Mouse (Mus musculus): ENCODE results near the gene Gm45716. TPM values are rescaled to one million over a fixed set of nuclear protein-coding genes. Genes with fewer than 3 reads are reported as not detected.
A peak's percentile ranks its signal among the peaks of the same experiment; 100 is the strongest.

Gm45716 gene
- polyA plus RNA-seq, 1 experiment from 2014 or later, result 24.9 TPM

DNA sequence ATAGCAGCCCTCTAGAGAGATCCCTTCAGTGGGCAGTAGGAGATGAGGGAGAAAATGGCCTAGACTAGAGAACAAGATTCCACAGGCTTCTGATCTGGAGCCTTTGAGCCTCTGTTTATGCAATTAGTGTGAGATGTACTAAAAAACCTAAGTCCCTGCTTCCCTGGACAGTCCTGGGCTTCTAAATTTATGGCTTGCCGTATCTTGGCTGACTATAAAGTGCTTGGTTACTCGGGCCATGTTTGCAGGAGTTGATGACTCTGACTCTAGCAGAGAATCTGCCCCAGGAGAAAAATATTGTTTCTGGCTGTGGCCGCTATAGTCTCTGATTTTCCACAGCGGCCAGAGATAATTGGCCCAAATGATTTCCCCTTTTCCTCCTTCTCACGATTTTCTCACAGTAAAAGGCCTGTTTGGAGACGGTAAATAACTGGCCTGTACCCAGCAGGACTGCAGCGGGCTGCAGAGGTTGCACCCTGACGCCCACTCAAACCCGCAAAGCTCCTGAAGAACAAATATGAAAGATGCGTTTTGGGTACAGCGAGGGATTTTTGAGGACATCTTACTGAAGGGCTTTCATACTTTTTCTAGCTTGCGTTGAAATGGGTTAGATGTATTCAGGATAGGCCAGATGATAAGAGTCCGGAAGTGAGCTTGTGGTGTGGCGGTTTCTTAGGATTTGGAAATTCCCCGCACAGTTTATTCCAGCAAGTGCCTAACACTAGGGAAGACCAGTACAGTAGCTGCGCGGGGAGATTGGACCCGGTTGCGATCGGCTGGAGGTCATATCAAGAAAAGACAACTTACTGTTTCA lies 18.1 kb upstream of the Gm45716 start:
- H3K9ac ChIP-seq (replicated peaks; ENCODE audit: low read depth, low read length), result peak overlapping the region; percentile 11; the same call in 1 of the 2 replicates
- peak overlapping the region; percentile 49 for H3K4me2 ChIP-seq (ENCODE audit: low read depth, low read length)
- H3K9me3 ChIP-seq (ENCODE audit: control insufficient read depth, low read length), result no peaks in the 10 kb centered on the region
- no peaks in the 10 kb centered on the region for H3K27me3 ChIP-seq (ENCODE audit: control insufficient read depth, insufficient read depth, low read length)
- peaks cover 6% of the 10 kb centered on the region; the same call in 1 of the 2 replicates for H3K4me1 ChIP-seq (ENCODE audit: control insufficient read depth, insufficient read depth, low read length)
- peak overlapping the region; percentile 1; the same call in 1 of the 2 replicates for H3K4me3 ChIP-seq (ENCODE audit: low read depth, low read length)
- WGBS, result 37% methylated on average over 20 of the region's 20 CpGs
- ATAC-seq (ENCODE audit: low read depth), result peak; percentile 65
- H3K27ac ChIP-seq (ENCODE audit: low read depth, low read length), result peak overlapping the region; percentile 44
- H3K36me3 ChIP-seq (ENCODE audit: control insufficient read depth, insufficient read depth, low read length), result no peaks in the 10 kb centered on the region

DNA sequence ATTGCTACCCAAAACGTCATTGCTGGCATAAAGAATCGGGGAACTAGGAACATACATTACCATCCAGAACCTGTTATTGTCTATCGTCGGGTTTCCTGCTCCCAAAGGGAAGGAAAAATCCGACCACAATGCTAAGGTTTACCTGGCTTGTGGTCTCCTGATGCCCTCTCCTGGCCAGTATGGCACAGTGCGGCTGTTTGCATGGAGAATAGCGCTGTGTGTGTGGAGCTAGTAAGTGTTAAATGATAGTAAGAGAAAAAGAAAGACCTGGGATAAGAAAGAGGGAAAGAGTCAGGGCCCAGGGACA lies 17.5 kb upstream of the Gm45716 start:
- no peaks in the 10 kb centered on the region for H3K36me3 ChIP-seq (ENCODE audit: control insufficient read depth, insufficient read depth, low read length)
- H3K4me2 ChIP-seq (ENCODE audit: low read depth, low read length), result peak overlapping the region; percentile 49
- H3K9me3 ChIP-seq (ENCODE audit: control insufficient read depth, low read length), result no peaks in the 10 kb centered on the region
- 2% methylated on average over 7 of the region's 7 CpGs for WGBS
- H3K27me3 ChIP-seq (ENCODE audit: control insufficient read depth, insufficient read depth, low read length), result no peaks in the 10 kb centered on the region
- H3K4me1 ChIP-seq (ENCODE audit: control insufficient read depth, insufficient read depth, low read length), result peaks cover 6% of the 10 kb centered on the region; the same call in 1 of the 2 replicates
- peak overlapping the region; percentile 1; the same call in 1 of the 2 replicates for H3K4me3 ChIP-seq (ENCODE audit: low read depth, low read length)
- peak overlapping the region; percentile 44; the same call in 1 of the 2 replicates for H3K27ac ChIP-seq (ENCODE audit: low read depth, low read length)
- H3K9ac ChIP-seq (replicated peaks; ENCODE audit: low read depth, low read length), result no peak overlapping the region; the same call in 1 of the 2 replicates
- peak; percentile 90 for ATAC-seq (ENCODE audit: low read depth)

DNA sequence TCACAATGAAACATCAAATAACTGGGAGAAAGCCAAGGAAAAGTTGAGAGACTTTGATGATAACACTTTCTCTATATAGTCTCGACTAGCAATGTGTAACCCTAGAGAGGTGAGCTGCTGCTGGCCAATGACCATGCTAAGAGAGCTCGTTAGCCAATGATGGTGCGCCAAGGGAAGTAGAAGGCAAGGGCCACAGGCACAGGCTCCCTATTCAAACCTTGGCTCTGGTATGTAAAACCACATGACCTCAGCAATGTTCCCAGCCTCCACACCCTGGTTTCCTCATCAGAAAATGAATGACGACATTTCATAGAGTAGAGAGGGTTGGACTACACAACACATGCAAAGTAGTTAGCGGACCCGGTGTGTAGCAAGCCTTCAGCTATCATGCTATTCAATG lies 15.2 kb upstream of the Gm45716 start:
- H3K27ac ChIP-seq (ENCODE audit: low read depth, low read length), result no peak overlapping the region
- 89% methylated on average over 6 of the region's 6 CpGs for WGBS
- H3K9me3 ChIP-seq (ENCODE audit: control insufficient read depth, low read length), result no peaks in the 10 kb centered on the region
- no peak overlapping the region for H3K4me3 ChIP-seq (ENCODE audit: low read depth, low read length)
- H3K27me3 ChIP-seq (ENCODE audit: control insufficient read depth, insufficient read depth, low read length), result no peaks in the 10 kb centered on the region
- H3K36me3 ChIP-seq (ENCODE audit: control insufficient read depth, insufficient read depth, low read length), result no peaks in the 10 kb centered on the region
- H3K4me2 ChIP-seq (ENCODE audit: low read depth, low read length), result no peak overlapping the region
- no peak overlapping the region for H3K9ac ChIP-seq (replicated peaks; ENCODE audit: low read depth, low read length)
- H3K4me1 ChIP-seq (ENCODE audit: control insufficient read depth, insufficient read depth, low read length), result peaks cover 6% of the 10 kb centered on the region; the same call in 1 of the 2 replicates
- ATAC-seq (ENCODE audit: low read depth), result no peak

DNA sequence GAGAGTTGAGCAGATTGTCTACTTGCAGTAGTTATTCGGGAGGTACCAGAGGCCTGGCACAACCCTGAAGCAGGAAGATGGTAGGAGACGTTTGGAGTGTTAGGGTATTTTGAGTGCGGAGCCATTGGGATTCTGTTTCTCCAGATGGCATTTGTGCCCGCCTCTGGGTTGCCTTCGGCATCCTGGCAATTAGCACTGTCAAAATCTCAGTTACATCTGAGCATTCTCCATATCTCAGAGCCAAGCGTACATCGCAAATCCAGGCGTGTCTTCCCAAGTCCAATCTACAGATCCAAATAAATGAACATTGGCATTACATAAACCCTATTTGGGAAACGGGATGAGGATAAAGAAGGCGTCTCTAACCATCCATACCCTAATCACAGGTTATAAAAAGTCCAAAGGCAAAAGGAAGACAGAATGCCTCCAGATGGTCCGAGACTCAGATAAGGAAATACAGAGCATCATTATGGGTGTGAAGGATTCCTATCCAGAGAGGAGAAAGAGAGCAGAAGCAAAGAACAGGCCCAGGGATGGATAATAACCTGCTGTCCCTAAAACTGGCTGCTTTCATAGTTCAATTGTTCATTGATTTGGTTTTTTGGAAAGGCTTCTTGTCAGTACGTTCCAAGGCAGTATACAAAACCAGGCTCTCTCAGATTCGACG lies 11.7 kb upstream of the Gm45716 start:
- H3K4me2 ChIP-seq (ENCODE audit: low read depth, low read length), result no peak overlapping the region
- H3K9ac ChIP-seq (replicated peaks; ENCODE audit: low read depth, low read length), result no peak overlapping the region
- H3K36me3 ChIP-seq (ENCODE audit: control insufficient read depth, insufficient read depth, low read length), result no peaks in the 10 kb centered on the region
- WGBS, result 90% methylated on average over 14 of the region's 14 CpGs
- no peaks in the 10 kb centered on the region for H3K27me3 ChIP-seq (ENCODE audit: control insufficient read depth, insufficient read depth, low read length)
- no peaks in the 10 kb centered on the region for H3K4me1 ChIP-seq (ENCODE audit: control insufficient read depth, insufficient read depth, low read length)
- no peak for ATAC-seq (ENCODE audit: low read depth)
- H3K27ac ChIP-seq (ENCODE audit: low read depth, low read length), result no peak overlapping the region
- no peak overlapping the region for H3K4me3 ChIP-seq (ENCODE audit: low read depth, low read length)
- H3K9me3 ChIP-seq (ENCODE audit: control insufficient read depth, low read length), result no peaks in the 10 kb centered on the region

DNA sequence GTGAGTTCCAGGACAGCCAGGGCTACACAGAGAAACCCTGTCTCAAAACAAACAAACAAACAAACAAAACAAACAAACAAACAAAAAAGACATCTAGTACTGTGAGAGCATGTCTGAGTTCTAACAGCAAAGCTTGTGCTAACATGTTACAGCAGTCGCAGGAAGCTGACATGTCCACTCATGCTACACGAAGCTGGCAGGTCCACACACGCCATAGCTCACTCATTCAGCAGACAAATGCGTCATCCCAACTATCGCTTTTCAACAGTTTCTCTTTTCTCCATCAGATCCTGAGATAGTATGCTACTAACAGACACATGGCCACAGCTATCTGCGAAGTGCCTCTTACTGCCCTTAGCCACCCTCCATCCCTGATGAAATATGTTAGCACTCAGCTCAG lies 10.1 kb upstream of the Gm45716 start:
- H3K27me3 ChIP-seq (ENCODE audit: control insufficient read depth, insufficient read depth, low read length), result no peaks in the 10 kb centered on the region
- H3K4me1 ChIP-seq (ENCODE audit: control insufficient read depth, insufficient read depth, low read length), result no peaks in the 10 kb centered on the region
- 94% methylated on average over 6 of the region's 6 CpGs for WGBS
- no peak overlapping the region for H3K4me2 ChIP-seq (ENCODE audit: low read depth, low read length)
- H3K4me3 ChIP-seq (ENCODE audit: low read depth, low read length), result no peak overlapping the region
- no peak for ATAC-seq (ENCODE audit: low read depth)
- H3K9me3 ChIP-seq (ENCODE audit: control insufficient read depth, low read length), result no peaks in the 10 kb centered on the region
- H3K36me3 ChIP-seq (ENCODE audit: control insufficient read depth, insufficient read depth, low read length), result no peaks in the 10 kb centered on the region
- H3K27ac ChIP-seq (ENCODE audit: low read depth, low read length), result no peak overlapping the region
- H3K9ac ChIP-seq (replicated peaks; ENCODE audit: low read depth, low read length), result no peak overlapping the region

DNA sequence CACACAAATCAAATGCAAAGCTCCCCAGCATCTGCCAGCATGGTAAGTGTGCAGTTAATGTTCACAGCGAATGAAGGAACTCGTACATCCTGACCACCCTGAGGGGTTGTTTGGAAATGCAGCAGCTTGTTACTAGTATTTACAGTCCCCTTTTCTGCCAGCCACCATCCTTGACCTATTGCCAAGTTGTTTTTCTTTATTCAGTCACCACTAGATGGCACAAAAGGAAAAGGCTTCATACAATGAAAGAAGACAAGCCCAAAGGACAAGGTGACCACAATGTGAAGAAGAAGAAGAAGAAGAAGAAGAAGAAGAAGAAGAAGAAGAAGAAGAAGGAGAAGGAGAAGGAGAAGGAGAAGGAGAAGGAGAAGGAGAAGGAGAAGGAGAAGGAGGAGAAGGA lies 4.1 kb upstream of the Gm45716 start:
- Histone ChIP-seq H3K4me1 (ENCODE audit: control insufficient read depth, insufficient read depth, low read length) (no peaks in the 10 kb centered on the region), H3K9ac (replicated peaks; ENCODE audit: low read depth, low read length) (no peak overlapping the region), H3K9me3 (ENCODE audit: control insufficient read depth, low read length) (no peaks in the 10 kb centered on the region), H3K4me3 (ENCODE audit: low read depth, low read length) (no peak overlapping the region), H3K27me3 (ENCODE audit: control insufficient read depth, insufficient read depth, low read length) (no peaks in the 10 kb centered on the region), H3K36me3 (ENCODE audit: control insufficient read depth, insufficient read depth, low read length) (no peaks in the 10 kb centered on the region), H3K27ac (ENCODE audit: low read depth, low read length) (no peak overlapping the region), H3K4me2 (ENCODE audit: low read depth, low read length) (no peak overlapping the region)
- peak; percentile 31; the same call in 1 of the 2 replicates for ATAC-seq (ENCODE audit: low read depth)
- WGBS, result 9% methylated on average over 2 of the region's 2 CpGs

DNA sequence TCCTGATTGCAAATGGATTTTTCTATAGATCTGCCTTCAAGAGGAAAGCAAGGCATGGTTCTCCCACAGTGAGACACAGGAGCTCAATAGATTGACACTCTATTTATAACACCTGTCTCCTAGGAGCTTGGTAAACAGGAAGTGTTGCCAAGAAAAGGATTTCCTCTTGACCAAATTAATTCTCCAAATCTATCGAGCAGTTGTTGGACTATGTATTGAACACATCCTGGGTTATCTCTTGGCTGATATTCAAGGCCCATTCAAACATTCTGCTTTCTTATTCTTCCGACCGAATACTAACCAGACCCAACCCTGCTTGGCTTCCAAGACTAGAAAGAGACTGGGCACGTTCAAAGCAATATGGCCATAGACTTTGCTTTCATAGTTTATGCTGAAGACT lies 2.7 kb upstream of the Gm45716 start:
- no peak overlapping the region for H3K4me2 ChIP-seq (ENCODE audit: low read depth, low read length)
- WGBS, result 80% methylated on average over 4 of the region's 4 CpGs
- H3K36me3 ChIP-seq (ENCODE audit: control insufficient read depth, insufficient read depth, low read length), result no peaks in the 10 kb centered on the region

DNA sequence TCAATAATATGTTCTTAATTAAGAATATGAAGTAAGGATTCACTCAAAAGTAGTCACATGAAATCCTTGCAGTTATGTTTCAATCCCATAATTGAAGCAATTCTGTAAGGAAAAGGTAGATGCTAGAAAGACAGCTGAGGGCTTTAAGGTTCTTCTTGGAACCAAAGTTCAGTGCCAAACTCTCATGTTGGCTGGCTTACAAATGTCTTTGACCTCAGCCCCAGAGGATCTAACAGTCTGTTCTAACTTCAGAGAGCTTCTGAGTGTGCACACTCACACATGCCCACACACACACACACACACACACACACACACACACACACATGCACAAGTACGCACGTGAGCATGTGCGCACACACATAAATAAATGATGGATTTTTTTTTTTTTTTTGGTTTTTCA lies 2.7 kb downstream of the Gm45716 start:
- no peak for ATAC-seq (ENCODE audit: low read depth)
- Histone ChIP-seq H3K9ac (replicated peaks; ENCODE audit: low read depth, low read length) (no peak overlapping the region), H3K4me3 (ENCODE audit: low read depth, low read length) (no peak overlapping the region), H3K36me3 (ENCODE audit: control insufficient read depth, insufficient read depth, low read length) (no peaks in the 10 kb centered on the region), H3K27me3 (ENCODE audit: control insufficient read depth, insufficient read depth, low read length) (no peaks in the 10 kb centered on the region), H3K27ac (ENCODE audit: low read depth, low read length) (no peak overlapping the region), H3K4me1 (ENCODE audit: control insufficient read depth, insufficient read depth, low read length) (no peaks in the 10 kb centered on the region), H3K4me2 (ENCODE audit: low read depth, low read length) (no peak overlapping the region), H3K9me3 (ENCODE audit: control insufficient read depth, low read length) (no peaks in the 10 kb centered on the region)
- 91% methylated on average over 3 of the region's 3 CpGs for WGBS

More for the DNA sequence above, 2.7 kb upstream of the Gm45716 start:
- H3K27ac ChIP-seq (ENCODE audit: low read depth, low read length), result no peak overlapping the region
- H3K4me3 ChIP-seq (ENCODE audit: low read depth, low read length), result no peak overlapping the region
- H3K9me3 ChIP-seq (ENCODE audit: control insufficient read depth, low read length), result no peaks in the 10 kb centered on the region
- no peak for ATAC-seq (ENCODE audit: low read depth)
- H3K27me3 ChIP-seq (ENCODE audit: control insufficient read depth, insufficient read depth, low read length), result no peaks in the 10 kb centered on the region
- H3K9ac ChIP-seq (replicated peaks; ENCODE audit: low read depth, low read length), result no peak overlapping the region
- no peaks in the 10 kb centered on the region for H3K4me1 ChIP-seq (ENCODE audit: control insufficient read depth, insufficient read depth, low read length)

DNA sequence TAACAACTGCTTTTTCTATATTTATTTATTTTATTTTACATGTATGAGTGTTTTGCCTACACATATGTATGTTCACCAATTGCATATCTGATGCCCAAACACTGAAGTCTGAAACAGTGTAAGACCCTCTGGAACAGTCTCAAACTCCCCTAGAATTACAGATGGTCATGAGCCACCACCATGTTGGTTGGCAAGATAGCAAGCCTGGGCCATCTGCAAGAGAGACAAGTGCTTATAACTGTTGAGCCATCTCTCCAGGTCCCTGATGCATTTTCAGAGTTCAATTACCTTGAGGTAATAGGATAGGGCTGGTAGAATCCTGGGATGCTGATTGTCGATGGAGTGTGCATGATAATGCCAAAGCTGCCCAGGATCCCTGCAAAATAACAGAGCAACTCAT lies 7.5 kb downstream of the Gm45716 start:
- no peaks in the 10 kb centered on the region for H3K36me3 ChIP-seq (ENCODE audit: control insufficient read depth, insufficient read depth, low read length)
- WGBS, result 76% methylated on average over 1 of the region's 1 CpGs
- no peak for ATAC-seq (ENCODE audit: low read depth)
- no peak overlapping the region for H3K4me2 ChIP-seq (ENCODE audit: low read depth, low read length)
- no peaks in the 10 kb centered on the region for H3K9me3 ChIP-seq (ENCODE audit: control insufficient read depth, low read length)
- H3K27ac ChIP-seq (ENCODE audit: low read depth, low read length), result no peak overlapping the region
- H3K4me3 ChIP-seq (ENCODE audit: low read depth, low read length), result no peak overlapping the region
- no peaks in the 10 kb centered on the region for H3K4me1 ChIP-seq (ENCODE audit: control insufficient read depth, insufficient read depth, low read length)
- H3K27me3 ChIP-seq (ENCODE audit: control insufficient read depth, insufficient read depth, low read length), result no peaks in the 10 kb centered on the region
- H3K9ac ChIP-seq (replicated peaks; ENCODE audit: low read depth, low read length), result no peak overlapping the region

Data from neural tube, embryonic 14.5 days (tissue).